ENCODE assay signal across 27 mouse cellular contexts in the genomic region with DNA sequence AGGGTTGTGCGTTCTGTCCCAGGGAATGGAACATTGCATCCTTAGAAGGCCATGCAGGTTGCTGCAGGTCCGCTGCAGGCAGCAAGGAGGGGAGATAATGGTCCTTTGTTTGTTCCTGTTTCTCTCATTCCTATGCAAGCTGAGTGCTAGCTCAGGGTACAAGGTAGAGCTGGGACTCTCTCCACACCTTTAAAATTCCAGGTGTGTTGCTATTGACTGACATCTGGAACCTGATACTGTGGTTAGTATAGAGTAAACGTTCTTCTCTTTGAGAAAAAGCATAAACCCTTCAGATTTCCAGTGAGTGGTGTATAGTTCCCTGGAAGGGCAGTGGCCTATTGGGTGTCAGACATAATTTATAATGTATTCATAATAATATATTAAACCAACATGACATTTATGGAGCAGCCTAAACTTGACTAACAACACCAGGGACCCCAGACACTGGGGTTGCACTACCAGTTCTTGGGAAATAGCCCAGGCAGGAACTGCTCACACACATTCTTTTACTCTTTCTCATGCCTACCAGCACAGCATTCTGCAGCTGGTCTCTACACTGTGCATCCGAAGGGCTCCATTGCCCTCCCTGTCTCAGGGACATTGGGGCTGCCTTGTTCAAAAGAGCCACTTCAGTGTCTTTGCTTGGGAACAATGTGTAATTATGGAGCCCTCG.
DNase-seq lines count a peak whose midpoint lies in the region; ATAC-seq lines count a peak whose summit lies in the region.
"Had no signal": no experiment of that assay in that cellular context is flagged by ENCODE, and none has a peak within 500 bp of the region (broad histone marks: within the 10 kb centered on the region; RNA-seq: fewer than 3 reads in every experiment).

No protein-coding gene starts in this region.

- no peak overlapping the region for H3K4me3 ChIP-seq in embryonic facial prominence, embryonic 13.5 days
- H3K4me3 ChIP-seq in embryonic facial prominence, embryonic 10.5 days: no peak overlapping the region
- no peak overlapping the region for H3K4me3 ChIP-seq in midbrain, embryonic 13.5 days (replicated peaks)
- no peak overlapping the region for H3K4me3 ChIP-seq in midbrain, embryonic 15.5 days
- no peak overlapping the region for H3K4me3 ChIP-seq in limb, embryonic 12.5 days (replicated peaks)
- no peak overlapping the region for H3K4me3 ChIP-seq in stomach, embryonic 15.5 days (replicated peaks)
- H3K4me3 ChIP-seq: erythroblast, embryonic 14.5 days; forebrain, embryonic 12.5 days; heart, embryonic 13.5 days; liver, embryonic 12.5 days; megakaryocyte, embryonic 14.5 days had no signal

- no peak overlapping the region for H3K4me2 ChIP-seq in embryonic facial prominence, embryonic 13.5 days
- H3K4me2 ChIP-seq in midbrain, embryonic 13.5 days (replicated peaks): no peak overlapping the region
- no peak overlapping the region for H3K4me2 ChIP-seq in midbrain, embryonic 15.5 days
- no peak overlapping the region for H3K4me2 ChIP-seq in limb, embryonic 12.5 days
- no peak overlapping the region for H3K4me2 ChIP-seq in stomach, embryonic 15.5 days
- H3K4me2 ChIP-seq: forebrain, embryonic 12.5 days; heart, embryonic 13.5 days; hindbrain, embryonic 14.5 days; liver, embryonic 12.5 days had no signal

- peaks cover 29% of the 10 kb centered on the region for H3K4me1 ChIP-seq in embryonic facial prominence, embryonic 13.5 days
- peaks cover 10% of the 10 kb centered on the region for H3K4me1 ChIP-seq in embryonic facial prominence, embryonic 10.5 days
- no peaks in the 10 kb centered on the region for H3K4me1 ChIP-seq in midbrain, embryonic 13.5 days (replicated peaks)
- no peaks in the 10 kb centered on the region; the same call in 1 of the 2 replicates for H3K4me1 ChIP-seq in midbrain, embryonic 15.5 days
- peaks cover 48% of the 10 kb centered on the region for H3K4me1 ChIP-seq in limb, embryonic 12.5 days (replicated peaks)
- H3K4me1 ChIP-seq in stomach, embryonic 15.5 days: no peaks in the 10 kb centered on the region
- H3K4me1 ChIP-seq: liver, embryonic 12.5 days had no signal

- no peak for DNase-seq in embryonic facial prominence, embryonic 10.5 days (ENCODE audit: low spot score)
- DNase-seq in left cerebral cortex, adult 9 months (ENCODE audit: low spot score in 2 of 2): no peak
- DNase-seq: adrenal gland, postnatal 36 days; cerebellum, adult 11 months; cerebellum, adult 9-11 months; gastrocnemius, postnatal 25 days; heart, adult 18-20 months; kidney, adult 18-20 months; kidney, postnatal 4 days; layer of hippocampus, adult 9-11 months; lung, adult 18-20 months; lung, postnatal 14 days; right cerebral cortex, postnatal 14 days; thymus, adult 18-20 months had no signal

- H3K27ac ChIP-seq in embryonic facial prominence, embryonic 13.5 days: peak overlapping the region; percentile 48; the same call in 1 of the 2 replicates
- H3K27ac ChIP-seq in embryonic facial prominence, embryonic 10.5 days (replicated peaks): no peak overlapping the region
- H3K27ac ChIP-seq in midbrain, embryonic 13.5 days: no peak overlapping the region
- no peak overlapping the region for H3K27ac ChIP-seq in midbrain, embryonic 15.5 days
- H3K27ac ChIP-seq in limb, embryonic 12.5 days: peak overlapping the region; percentile 45; the same call in 1 of the 2 replicates
- H3K27ac ChIP-seq in stomach, embryonic 15.5 days: peak overlapping the region; percentile 16; the same call in 1 of the 2 replicates
- H3K27ac ChIP-seq: forebrain, embryonic 12.5 days; heart, embryonic 13.5 days; hindbrain, embryonic 14.5 days; liver, embryonic 12.5 days had no signal

- WGBS in embryonic facial prominence, embryonic 13.5 days: 58% methylated on average over 5 of the region's 5 CpGs
- 67% methylated on average over 5 of the region's 5 CpGs for WGBS in embryonic facial prominence, embryonic 10.5 days
- 80% methylated on average over 5 of the region's 5 CpGs for WGBS in midbrain, embryonic 13.5 days
- whole genome bisulfite sequencing in midbrain, embryonic 15.5 days: 72% methylated on average over 5 of the region's 5 CpGs
- whole genome bisulfite sequencing in limb, embryonic 12.5 days: 53% methylated on average over 5 of the region's 5 CpGs
- 49% methylated on average over 5 of the region's 5 CpGs for WGBS in stomach, embryonic 15.5 days

- ATAC-seq in embryonic facial prominence, embryonic 13.5 days (ENCODE audit: insufficient number of reproducible peaks, insufficient read depth, low FRiP score, low TSS enrichment, low read depth): peak; percentile 72
- 0 out of 2 replicates have a peak, but pooled peaks have one; percentile 30 for ATAC-seq in midbrain, embryonic 13.5 days
- ATAC-seq in midbrain, embryonic 15.5 days (replicated peaks): no peak
- ATAC-seq in limb, embryonic 12.5 days (ENCODE audit: insufficient number of reproducible peaks, insufficient read depth, low FRiP score, low TSS enrichment, low read depth): peak; percentile 76
- peak; percentile 18; the same call in 1 of the 2 replicates for ATAC-seq in stomach, embryonic 15.5 days (ENCODE audit: insufficient read depth, low FRiP score, low read depth)
- ATAC-seq in megakaryocyte, adult 5-6 weeks (ENCODE audit: poor library complexity, severe bottlenecking): no peak
- ATAC-seq: inflammation-experienced regulatory T-cells, adult 6 months; liver, embryonic 12.5 days had no signal

- H3K9ac ChIP-seq in embryonic facial prominence, embryonic 13.5 days: no peak overlapping the region
- H3K9ac ChIP-seq in midbrain, embryonic 13.5 days (replicated peaks): no peak overlapping the region
- H3K9ac ChIP-seq in midbrain, embryonic 15.5 days: no peak overlapping the region
- no peak overlapping the region for H3K9ac ChIP-seq in limb, embryonic 12.5 days (replicated peaks)
- no peak overlapping the region for H3K9ac ChIP-seq in stomach, embryonic 15.5 days
- H3K9ac ChIP-seq: forebrain, embryonic 12.5 days; heart, embryonic 13.5 days; hindbrain, embryonic 14.5 days; liver, embryonic 12.5 days had no signal

- H3K36me3 ChIP-seq in embryonic facial prominence, embryonic 13.5 days: no peaks in the 10 kb centered on the region
- H3K36me3 ChIP-seq in embryonic facial prominence, embryonic 10.5 days (replicated peaks): no peaks in the 10 kb centered on the region
- H3K36me3 ChIP-seq in midbrain, embryonic 13.5 days: no peaks in the 10 kb centered on the region
- no peaks in the 10 kb centered on the region for H3K36me3 ChIP-seq in midbrain, embryonic 15.5 days (replicated peaks)
- H3K36me3 ChIP-seq in limb, embryonic 12.5 days: no peaks in the 10 kb centered on the region
- H3K36me3 ChIP-seq in stomach, embryonic 15.5 days: no peaks in the 10 kb centered on the region
- H3K36me3 ChIP-seq: forebrain, embryonic 12.5 days; heart, embryonic 13.5 days; liver, embryonic 12.5 days had no signal

- no peaks in the 10 kb centered on the region for H3K27me3 ChIP-seq in embryonic facial prominence, embryonic 13.5 days
- H3K27me3 ChIP-seq in embryonic facial prominence, embryonic 10.5 days (replicated peaks; ENCODE audit: low read depth, poor library complexity, severe bottlenecking): no peaks in the 10 kb centered on the region
- no peaks in the 10 kb centered on the region for H3K27me3 ChIP-seq in midbrain, embryonic 13.5 days
- no peaks in the 10 kb centered on the region for H3K27me3 ChIP-seq in midbrain, embryonic 15.5 days (replicated peaks)
- H3K27me3 ChIP-seq in limb, embryonic 12.5 days: no peaks in the 10 kb centered on the region
- H3K27me3 ChIP-seq in stomach, embryonic 15.5 days (replicated peaks): no peaks in the 10 kb centered on the region
- H3K27me3 ChIP-seq: forebrain, embryonic 12.5 days; heart, embryonic 13.5 days; liver, embryonic 12.5 days; megakaryocyte, embryonic 14.5 days had no signal

- no peaks in the 10 kb centered on the region for H3K9me3 ChIP-seq in embryonic facial prominence, embryonic 13.5 days
- no peaks in the 10 kb centered on the region for H3K9me3 ChIP-seq in embryonic facial prominence, embryonic 10.5 days
- H3K9me3 ChIP-seq in midbrain, embryonic 13.5 days: no peaks in the 10 kb centered on the region
- no peaks in the 10 kb centered on the region for H3K9me3 ChIP-seq in midbrain, embryonic 15.5 days
- no peaks in the 10 kb centered on the region for H3K9me3 ChIP-seq in limb, embryonic 12.5 days
- no peaks in the 10 kb centered on the region for H3K9me3 ChIP-seq in stomach, embryonic 15.5 days
- H3K9me3 ChIP-seq: forebrain, embryonic 12.5 days; heart, embryonic 13.5 days; liver, embryonic 12.5 days; megakaryocyte, embryonic 14.5 days had no signal

Comparison
In these comparisons a context has a peak if more than half of its experiments do, and no peak if none do; other contexts are left out.
1. ATAC-seq: peak in embryonic facial prominence, embryonic 13.5 days (single experiment), midbrain, embryonic 13.5 days (single experiment), limb, embryonic 12.5 days (single experiment) and stomach, embryonic 15.5 days (single experiment); none in midbrain, embryonic 15.5 days (single experiment) and megakaryocyte, adult 5-6 weeks (single experiment).
2. H3K27ac ChIP-seq: peak in embryonic facial prominence, embryonic 13.5 days (single experiment), limb, embryonic 12.5 days (single experiment) and stomach, embryonic 15.5 days (single experiment); none in embryonic facial prominence, embryonic 10.5 days (single experiment), midbrain, embryonic 13.5 days (single experiment) and midbrain, embryonic 15.5 days (single experiment).